Mouse (Mus musculus) spleen, adult 2 months (tissue): Measurements from ENCODE around the gene Gse1.

ENCODE experiments used
- CTCF ChIP-seq: fragments of 200-500 bp; IDR thresholded peaks from 2 replicates; pipeline ENCODE4 v1.5.1; 2011; ENCODE audit warnings: mild to moderate bottlenecking, inconsistent platforms; ENCODE audit not compliant: insufficient read depth, insufficient read length, insufficient replicate concordance; ENCODE audit errors: extremely low read depth
- POLR2A ChIP-seq: fragments of 200-500 bp; IDR thresholded peaks from 2 replicates; pipeline ENCODE4 v1.6.1; 2011; ENCODE audit warnings: low read depth, low read length, inconsistent platforms

DNA sequence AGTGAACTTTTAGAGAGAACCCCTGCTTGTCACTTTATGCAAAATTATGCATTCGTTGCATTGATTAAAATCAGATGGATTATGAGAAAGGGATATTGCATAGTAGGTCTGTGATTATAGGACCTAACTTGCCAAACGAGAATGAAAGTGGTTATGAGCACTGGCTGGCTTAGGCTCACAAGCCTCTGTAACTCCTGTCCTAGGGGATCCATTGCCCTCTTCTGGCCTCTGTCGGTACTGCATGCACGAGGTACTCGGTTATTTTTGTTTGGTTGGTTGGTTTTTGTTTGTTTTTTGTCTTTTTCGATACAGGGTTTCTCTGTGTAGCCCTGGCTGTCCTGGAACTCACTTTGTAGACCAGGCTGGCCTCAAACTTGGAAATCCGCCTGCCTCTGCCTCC lies 379.6 kb downstream of the Gse1 start:
- TF ChIP-seq CTCF (peak; percentile 56; the same call in 1 of the 2 replicates), POLR2A (no peak)
